Mouse (Mus musculus): Measurements from ENCODE around the gene Coa7.

Gene Coa7

DNA sequence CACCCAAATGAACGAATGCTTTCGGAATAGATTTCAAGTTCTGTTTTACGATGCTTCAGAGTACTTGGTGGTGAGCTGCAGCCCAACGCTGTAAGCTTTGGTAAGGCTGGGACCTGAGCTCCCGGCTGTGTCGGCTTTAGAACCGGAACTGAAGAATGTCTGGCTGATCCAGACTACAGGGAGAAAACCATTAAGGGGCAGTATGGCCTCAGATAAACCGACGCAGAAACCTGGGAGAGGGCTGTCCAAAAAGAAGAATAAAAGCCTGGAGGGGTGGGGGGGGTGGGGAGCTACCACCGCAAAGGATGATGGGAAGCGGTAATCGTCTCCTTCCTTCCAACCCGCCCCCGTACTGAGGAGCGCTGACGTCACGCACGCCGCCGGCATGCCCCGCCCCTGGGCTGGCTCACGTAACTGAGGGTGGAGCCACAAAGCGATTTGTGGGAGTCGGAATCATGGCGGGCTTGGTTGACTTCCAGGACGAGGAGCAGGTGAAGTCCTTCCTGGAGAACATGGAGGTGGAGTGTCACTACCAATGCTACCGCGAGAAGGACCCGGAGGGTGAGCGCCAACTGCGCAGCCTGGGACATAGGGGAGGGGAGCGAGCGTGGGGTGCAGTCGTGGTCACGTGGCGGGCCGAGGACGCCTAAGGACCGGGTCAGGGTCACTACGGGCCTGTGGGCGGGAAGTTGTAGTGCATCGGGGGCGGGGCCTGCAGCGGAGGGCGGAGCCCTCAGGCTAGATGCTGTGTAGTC, at the start of gene Coa7:
Gene Coa7, plus strand, starts transcription at position 411 of the 755 bp plus-strand sequence.
- DNase-seq (ENCODE audit: low spot score in 2 of 2): peak; percentile 95 to 97

DNA sequence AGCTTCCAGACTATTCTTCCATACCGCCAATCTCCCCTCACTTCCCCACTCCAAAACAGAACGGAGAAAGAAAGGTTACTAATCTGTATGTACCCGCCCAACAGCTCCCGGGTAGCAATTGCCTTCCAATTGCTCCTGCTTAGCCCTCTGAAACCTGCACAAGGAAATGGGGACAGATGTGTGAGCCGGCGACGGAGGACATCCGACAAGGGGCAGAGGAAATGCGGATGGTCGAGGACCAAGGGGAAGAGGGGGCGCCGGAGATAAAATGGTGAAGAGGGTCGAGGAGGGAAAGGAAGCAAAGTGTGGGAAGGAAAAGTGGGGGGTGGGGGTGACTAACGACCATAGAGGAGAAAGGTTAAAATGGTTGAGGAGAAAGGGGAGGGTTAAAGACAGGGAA, 27.7 kb upstream of the Coa7 start:
- peak; percentile 33 to 34 for DNase-seq (ENCODE audit: low spot score in 2 of 2)

DNA sequence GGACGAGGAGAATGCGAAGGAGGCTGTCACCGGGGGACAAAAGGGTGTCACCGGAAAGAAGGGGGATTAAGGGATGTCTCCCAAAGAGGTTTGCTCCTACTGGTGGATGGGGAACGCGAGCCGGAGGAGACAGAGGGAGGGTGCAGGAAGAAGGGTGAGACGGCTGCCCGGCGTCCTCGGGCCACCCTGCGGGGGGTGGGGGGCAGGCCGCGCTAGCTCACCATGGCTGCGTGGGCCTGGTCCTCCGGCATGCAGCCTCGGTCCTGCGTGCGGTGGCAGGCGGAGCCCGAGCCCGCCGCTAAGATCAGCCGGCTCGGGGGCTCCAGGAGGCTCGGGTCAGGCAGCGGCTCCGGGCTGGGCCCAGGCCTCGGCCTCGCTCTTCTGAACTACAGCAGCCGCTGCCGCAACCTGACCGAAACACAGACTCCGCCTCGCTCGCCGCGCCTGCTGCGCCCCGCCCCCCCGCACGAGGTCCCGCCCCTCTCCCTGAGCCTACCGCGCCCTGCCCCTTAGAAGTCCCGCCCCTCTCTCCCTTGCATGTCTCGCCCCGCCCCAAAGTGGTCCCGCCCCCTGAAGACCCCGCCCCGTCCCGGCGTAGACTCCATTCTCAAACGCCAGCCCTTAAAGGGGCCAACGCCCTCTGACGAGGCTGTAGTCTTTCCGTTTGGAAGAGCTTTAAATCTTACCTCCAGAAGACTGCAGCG, 27.1 kb upstream of the Coa7 start, which contains the start of gene Zyg11b:
Gene Zyg11b, minus strand, starts transcription at position 427 of the 704 bp plus-strand sequence.
- DNase-seq (ENCODE audit: low spot score in 2 of 2): peak; percentile 80 to 92

DNA sequence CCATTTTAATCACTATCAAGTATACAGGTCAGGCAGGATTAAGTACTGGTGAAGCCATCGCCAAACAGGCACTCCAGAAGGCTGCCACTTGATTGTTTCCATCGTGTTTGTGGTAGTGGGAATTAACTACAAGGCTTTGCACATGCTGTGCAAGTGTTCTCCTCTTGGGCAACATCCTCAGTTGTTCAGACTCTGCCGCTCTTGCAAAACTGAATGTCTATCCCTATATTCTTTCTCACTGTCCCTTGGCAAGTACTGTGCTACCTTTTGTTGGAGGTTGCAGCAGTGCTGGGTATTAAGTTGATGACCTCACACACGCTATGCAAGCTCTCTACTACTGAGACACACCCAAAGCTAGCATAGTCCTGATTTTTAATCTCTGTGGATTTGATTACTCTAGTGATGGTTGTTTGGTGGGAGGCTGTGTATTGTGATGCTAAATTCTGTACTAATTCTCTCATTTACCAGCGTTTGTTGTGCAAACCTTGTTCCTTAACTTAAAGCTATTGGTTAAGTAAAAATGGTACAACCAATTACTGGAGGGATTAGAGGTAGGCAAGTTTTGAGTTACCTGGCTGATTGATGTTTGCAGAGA, 25.5 kb upstream of the Coa7 start:
- DNase-seq (ENCODE audit: low spot score in 2 of 2): no peak

DNA sequence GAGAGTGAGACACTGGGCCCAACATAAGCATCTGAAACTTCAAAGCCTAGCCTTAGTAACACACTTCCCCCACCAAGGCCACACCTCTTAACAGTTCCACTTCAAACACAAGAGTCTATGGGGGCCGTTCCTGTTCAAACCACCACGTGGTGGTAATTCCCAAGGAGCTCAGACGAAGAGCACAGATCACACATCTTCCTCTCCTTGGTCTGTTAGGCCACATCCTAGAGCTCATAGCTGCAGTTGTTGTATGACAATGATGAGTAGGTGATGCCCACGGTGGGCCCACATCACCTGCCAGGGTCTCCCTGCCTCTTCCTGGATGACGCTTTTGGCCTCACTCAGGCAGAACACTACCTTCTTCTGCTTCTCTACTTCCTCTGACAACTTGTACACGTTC, 17.2 kb upstream of the Coa7 start:
- no peak for DNase-seq (ENCODE audit: low spot score in 2 of 2)

DNA sequence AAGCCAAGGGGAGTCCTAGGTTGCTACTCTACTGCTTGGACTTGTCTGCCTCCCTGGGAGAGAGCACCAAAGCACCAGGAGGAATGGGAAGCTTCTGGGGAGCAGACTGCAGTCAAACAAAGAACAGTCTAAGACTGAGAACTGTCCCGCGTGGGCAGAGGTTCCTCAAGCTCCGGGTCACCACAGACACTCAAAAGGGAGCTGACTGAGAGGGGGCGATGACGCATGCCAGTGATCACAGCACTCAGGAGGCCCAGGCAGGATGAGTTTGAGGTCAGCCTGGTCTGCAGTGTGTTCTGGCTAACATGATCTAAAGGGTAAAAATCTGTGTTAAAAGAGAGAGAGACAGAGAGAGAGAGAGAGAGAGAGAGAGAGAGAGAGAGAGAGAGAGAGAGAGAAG, 13.9 kb upstream of the Coa7 start:
- no peak for DNase-seq (ENCODE audit: low spot score in 2 of 2)

DNA sequence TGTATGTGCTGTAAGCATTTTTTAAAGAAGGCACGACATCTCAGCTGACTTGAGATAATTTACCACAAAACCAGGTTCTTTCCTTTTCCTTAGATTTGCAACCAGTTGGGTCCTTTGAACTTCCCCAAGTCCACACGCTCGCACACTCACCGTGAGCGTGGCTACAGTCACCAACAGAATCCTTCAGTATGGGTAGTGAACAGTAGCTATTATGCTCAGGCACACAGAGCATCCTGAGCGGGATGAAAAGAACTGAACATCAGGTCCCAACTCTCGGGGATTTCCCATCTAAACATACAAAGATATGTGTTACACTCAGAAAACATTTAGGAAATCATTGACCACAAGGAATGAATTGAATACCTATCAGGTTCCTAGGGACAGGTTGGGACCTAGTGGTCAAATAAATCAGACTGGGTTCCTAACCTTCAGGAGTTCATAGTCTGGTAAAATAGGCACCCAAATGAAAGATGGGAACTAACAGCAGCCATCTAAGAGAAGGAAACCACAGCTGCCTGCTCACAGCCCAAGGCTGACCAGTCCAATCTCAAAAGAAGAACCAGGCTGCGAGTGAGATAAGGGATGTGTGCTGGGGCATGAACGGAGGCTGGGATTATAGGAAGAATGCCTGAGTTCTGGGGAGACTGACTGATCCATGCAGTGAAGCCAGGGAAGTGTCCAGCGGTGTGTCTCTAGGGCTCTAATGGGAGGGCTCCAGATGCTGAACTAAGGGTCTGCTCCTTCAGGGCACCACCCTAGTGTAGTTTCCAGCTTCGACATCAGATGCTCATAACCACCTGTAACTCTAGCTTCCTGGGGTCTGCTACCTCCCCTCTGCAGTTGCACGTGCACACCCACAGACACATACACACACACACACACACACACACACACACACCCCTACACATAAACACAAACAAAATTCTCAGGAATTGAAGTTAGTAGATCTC, 10.0 kb upstream of the Coa7 start:
- peak; percentile 34 to 43 for DNase-seq (ENCODE audit: low spot score in 2 of 2)

DNA sequence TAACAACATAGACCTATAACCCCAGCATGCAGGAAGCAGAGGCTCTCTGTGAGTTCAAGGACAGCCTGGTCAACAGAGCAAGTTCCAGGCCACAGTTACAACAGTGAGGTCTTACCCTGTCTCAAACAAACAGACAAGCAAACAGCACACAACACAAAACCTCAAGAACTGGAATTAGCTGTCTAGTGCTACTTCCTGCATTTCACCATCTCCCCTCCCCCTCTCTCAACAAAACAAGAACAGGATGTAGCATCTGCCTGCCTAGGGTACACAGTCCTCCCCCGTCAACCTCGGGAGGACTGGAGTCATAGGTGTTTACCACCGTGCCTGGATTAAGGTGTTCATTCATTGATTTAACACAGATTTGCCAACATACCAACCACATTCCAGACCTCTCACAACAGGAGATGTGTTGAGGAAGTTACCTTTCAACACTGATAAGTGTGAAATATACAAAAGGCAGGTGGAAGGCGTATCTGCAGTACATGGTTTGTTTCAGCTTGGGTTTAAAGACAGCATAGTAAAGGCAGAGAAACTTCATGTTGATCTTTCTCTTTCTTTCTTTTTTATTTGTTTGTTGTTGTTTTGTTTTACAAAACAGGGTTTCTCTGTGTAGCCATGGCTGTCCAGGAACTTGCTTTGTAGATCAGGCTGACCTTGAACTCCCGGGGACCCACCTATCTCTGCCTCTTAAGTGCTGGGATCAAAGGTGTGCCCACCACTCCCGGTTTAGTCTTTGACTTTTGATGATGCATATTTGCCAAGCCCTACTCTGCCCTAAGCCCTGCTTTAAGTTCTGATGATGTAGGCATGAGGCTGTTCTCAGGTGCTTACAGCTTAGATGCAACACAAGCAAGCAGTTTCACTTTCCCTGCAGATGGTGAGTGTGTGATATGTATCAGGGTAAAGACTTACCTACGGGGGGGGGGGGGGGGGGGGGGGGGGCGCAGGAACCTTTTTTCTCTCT, 9.0 kb upstream of the Coa7 start:
- peak; percentile 73 to 81 for DNase-seq (ENCODE audit: low spot score in 2 of 2)

DNA sequence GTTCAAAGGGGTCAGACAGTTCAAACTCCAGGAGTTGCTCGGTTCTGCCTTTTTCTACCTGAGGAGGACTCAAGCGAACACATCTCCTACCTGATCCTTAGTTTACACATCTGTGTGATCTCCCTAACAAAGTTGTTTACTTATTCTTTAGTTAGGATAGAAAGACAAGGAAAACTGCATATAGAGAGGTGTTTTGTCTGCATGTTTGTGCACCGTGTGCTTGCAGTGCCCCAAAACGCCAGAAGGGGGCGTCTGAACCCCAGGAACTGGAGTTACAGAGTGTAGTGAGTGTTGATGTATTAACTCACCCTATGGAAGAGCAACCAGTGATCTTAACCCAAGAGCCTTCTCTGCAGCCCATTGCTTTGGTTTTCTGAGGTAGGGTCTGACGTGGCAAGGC, 8.2 kb upstream of the Coa7 start:
- peak; percentile 34 to 36 for DNase-seq (ENCODE audit: low spot score in 2 of 2)

DNA sequence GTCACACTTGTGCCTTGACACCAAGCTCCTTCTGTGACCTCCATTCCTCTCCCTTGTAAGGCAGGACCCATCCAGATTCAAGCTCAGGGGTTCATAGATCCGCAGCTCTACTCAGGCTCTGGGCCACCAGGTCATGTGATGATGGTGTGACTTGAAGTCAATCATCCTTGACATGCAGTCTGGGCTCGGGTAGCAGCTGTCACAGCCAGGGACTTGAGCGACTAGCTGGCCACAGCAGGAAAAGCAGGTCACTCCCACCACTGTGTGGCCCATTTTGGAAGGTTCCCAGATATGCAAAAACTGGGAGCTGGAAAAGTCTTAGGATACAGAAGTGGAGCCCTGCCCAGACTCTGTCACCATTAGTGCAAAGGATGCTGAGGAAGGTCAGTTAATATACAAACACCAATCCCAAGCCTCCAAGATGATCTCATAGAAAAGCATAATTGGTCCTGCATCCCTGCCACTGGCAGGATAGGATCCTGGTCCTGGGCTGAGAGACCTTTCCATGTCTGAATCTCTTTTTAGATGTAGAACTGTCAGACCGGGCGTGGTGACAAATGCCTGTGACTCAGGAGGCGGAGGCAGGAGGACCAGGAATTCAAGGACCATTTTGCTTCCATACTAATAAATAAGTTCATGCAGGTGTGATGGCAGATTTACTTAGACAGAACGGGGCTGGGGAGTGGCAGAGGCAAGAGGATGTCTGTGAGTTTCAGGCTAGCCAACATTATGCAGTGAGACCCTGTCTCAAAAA, 7.1 kb upstream of the Coa7 start:
- DNase-seq (ENCODE audit: low spot score in 2 of 2): no peak

DNA sequence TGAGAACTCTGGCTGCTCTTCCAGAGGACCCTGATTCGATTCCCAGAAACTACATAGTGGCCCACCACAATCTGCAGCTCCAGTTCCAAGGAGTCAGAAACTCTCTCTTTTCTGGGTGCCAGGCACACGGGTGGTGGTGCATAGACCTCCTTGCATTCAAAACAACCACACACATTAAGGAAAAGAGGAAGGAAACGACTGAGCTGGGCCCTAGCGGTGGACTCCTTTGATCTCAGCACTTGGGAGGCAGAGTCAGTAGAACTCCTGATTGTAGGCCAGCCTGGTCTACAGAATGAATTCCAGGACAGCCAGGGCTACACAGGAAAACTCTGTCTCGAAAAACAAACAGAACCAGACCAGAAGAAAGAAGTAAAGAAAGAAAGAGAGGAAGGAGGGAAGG, 4.4 kb upstream of the Coa7 start:
- no peak for DNase-seq (ENCODE audit: low spot score in 2 of 2)

DNA sequence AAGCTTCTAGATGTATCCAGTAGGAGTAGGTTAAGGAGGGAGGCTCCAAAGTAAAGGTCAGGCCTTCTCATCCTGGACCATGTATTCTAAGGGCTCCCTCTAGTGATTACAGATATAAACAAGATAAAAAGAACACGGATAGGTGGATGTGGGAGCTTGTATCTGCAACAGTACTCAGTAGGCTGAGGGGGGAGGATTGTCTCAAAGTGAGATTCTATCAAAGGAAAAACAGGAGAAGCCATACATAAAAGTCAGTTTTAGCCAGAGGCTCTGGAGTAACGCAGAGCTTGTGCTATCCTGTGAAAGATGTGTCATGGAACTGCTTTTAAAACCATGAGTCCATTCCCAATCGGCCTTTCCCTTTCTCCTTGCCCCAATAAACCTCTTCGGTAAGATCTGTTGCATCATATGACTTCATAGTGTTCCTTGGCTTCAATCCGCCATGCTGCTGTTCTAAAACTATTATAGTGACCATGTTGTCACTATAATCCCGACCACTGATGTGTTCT, 815 bp upstream of the Coa7 start:
- DNase-seq (ENCODE audit: low spot score in 2 of 2): peak in 1 of 2 experiments; percentile 32

DNA sequence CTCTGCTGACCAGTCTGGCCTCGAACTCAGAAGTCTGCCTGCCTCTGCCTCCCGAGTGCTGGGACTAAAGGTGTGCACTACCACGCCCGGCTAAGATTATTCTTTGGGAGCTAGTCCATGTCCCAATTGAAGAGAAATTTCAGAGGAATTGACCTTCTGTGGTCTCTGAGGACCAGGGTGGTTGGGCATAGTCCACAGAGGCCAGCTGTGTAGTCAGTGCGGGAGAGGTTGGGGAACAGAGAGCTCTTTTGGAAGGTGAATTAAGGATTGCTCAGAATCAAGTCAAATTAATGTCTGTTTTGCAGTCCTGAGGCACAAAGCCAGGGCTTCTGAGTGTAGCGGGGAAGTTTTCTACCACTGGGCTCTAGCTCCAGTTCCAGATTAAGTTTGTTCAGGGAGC, 1.9 kb downstream of the Coa7 start:
- no peak for DNase-seq (ENCODE audit: low spot score in 2 of 2)

DNA sequence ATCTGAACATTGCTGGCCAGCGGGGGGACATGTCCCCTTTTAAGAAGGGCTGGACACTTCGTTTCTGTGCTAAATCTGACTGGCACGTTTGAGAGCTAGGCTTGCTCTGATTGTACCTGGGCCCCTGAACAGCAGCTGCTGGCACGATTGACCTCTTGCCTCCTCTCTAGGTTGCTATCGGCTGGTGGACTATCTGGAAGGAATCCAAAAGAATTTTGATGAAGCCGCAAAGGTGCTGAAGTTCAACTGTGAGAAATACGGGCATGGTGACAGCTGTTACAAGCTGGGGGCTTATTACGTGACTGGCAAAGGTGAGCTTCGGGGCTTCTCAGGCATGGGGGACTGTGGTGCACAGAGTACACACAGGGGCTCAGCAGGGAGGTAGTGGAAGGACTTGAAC, 4.1 kb downstream of the Coa7 start:
- no peak for DNase-seq (ENCODE audit: low spot score in 2 of 2)

DNA sequence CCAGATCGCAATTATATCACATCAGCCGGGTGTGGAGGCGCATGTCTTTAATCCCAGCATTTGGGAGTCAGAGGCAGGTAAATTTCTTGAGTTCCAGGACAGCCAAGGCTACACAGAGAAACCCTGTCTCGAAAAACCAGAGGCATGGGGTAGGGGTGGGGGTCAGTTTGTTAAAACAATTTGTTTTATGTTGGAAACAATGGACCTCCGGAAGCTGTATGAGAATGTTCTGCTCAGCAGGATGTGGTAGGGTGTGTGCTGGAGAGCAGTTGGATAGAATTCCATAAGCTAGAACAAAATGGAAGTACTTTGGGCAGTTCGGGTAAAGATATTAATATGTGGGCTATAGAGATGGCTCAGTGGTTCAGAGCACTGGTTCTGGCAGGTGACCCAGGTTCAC, 7.5 kb downstream of the Coa7 start:
- no peak for DNase-seq (ENCODE audit: low spot score in 2 of 2)

DNA sequence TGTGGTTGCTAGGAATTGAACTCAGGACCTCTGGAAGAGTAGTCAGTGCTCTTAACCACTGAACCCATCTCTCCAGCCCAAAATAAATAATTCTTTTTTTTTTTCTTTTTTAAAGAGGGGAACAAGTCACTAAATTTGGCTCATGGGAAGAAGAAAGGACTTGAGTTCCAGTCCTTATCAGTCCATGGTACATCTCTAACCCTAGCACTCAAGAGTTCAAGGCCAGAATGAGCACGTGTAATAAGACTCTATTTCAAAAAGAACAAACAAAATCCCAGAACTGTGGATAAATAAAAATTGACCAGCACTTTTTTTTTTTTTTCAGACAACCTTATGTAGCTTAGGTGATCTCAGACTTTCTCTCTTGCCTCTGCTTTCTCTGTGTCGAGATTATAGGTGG, 8.8 kb downstream of the Coa7 start:
- no peak for DNase-seq (ENCODE audit: low spot score in 2 of 2)

DNA sequence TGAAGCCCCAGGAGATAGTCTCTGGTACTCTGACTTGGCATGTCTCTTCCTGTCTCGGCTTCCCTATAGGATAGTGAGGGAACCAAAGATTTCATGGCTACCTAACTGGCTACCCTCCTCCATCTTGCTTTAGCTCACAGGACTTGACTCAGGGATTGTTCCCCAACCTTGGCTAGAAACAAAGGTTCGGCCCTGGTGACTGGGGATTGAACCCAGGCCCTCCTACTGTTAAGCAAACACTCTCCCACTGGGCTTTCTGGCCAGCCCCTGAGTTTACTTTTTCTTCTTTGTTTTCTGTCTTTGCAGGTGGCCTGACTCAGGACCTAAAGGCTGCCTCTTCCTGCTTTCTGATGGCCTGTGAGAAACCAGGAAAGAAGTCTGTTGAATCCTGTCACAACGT, 9.9 kb downstream of the Coa7 start:
- DNase-seq (ENCODE audit: low spot score in 2 of 2): no peak

DNA sequence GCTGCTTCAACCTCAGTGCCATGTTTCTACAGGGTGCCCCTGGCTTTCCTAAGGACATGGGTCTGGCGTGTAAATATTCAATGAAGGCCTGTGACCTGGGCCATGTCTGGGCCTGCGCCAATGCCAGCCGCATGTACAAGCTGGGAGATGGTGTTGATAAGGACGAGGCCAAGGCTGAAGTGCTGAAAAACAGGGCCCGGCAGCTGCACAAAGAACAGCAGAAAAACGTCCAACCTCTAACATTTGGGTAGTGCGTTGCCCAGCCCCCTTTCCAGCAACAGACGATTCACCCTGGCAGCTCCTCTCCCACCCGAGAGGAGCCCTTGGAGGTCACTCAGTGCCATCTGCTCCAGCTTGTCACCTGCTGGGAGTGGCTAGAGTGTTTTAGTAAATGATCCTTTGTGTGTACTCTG, 10.4 kb downstream of the Coa7 start:
- DNase-seq (ENCODE audit: low spot score in 2 of 2): no peak

DNA sequence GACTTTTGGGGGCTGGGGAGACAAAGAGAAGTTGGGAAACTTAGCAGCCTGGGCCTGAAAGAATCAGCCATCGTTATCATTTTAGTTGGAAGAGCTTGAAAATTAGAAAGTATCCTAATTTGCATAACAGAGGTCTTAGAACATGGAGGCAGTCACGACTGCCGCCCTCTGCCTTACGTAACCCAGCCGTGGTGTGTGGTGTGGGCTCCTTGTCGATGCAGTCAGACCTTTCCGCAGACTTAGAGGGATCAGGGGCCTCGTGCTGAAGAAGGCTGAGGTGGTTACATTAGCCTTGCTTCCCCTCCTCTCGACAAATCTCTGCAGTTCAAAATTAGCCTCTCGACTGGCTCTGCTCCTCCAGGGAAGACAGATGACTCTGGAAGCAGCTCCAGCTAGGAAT, 10.9 kb downstream of the Coa7 start:
- no peak for DNase-seq (ENCODE audit: low spot score in 2 of 2)

DNA sequence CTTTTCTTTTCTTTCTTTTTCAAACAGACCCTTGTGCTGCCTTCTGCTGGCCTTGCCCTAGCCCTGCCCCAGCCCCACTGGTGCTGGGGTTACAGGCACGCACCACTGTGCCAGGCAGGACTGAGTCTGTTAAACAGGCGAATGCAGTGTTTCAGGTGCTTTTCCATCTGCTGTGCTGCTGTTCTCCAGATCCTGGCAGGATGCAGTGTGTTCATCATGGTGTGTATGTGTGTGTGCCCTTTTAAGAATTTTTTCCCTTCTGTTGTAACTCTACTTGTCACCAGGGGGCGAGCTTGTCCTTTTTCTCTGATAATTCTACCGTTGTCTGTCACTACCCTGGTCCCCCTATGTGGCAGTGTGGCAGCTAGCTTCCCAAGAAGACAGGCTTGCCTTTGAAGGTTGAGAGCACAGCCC, 11.3 kb downstream of the Coa7 start:
- DNase-seq (ENCODE audit: low spot score in 2 of 2): peak in 1 of 2 experiments; percentile 51
